In the genomic region with DNA sequence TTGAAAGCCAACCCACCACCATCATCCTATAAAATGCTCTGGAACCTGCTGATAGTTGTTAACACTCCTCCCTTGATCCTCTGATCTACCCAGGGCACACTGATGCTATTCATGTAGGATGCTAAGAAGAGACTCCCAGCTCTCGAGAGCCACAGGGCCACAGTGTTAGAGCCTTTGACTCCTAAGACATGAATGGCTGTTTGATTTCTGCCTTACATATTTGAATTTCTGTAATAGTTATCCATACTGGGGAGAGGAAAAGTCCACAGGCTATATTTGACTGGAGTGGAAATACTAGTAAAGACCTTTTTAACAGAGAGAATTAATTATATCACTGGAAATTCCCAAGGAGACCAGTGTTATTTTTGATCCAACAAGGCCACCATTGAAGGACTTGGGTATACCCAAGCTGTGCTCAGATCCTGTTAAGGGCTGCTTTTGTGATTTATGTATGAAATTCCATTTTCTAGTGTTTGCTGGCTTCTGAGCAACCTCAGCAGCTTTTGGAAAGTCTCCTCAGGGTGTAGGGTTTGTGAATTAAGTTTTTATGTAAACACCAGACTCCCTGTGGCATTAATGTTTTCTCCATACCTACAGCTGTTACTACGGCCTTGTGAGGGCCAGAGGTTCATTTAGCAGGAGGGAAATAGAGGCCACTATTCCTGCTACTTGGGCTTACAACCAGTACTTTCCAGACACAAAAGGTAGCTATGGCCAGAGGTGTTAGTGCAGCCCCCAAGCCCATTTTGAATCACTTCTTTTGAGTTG, we compare ENCODE assay signal across 27 mouse cellular contexts.
DNase-seq lines count a peak whose midpoint lies in the region; ATAC-seq and TF ChIP-seq lines count a peak whose summit lies in the region.
"Had no signal": no experiment of that assay in that cellular context is flagged by ENCODE, and none has a peak within 500 bp of the region (broad histone marks: within the 10 kb centered on the region; RNA-seq: fewer than 3 reads in every experiment).

No protein-coding gene starts in this region.

- H3K9ac ChIP-seq in limb, embryonic 12.5 days (replicated peaks) = no peak overlapping the region
- H3K9ac ChIP-seq in embryonic facial prominence, embryonic 15.5 days = no peak overlapping the region
- no peak overlapping the region for H3K9ac ChIP-seq in limb, embryonic 14.5 days (ENCODE audit: low read depth, low read length, severe bottlenecking)
- H3K9ac ChIP-seq: forebrain, embryonic 13.5 days; heart, embryonic 12.5 days; heart, embryonic 15.5 days; hindbrain, embryonic 14.5 days had no signal

- no peaks in the 10 kb centered on the region for H3K9me3 ChIP-seq in limb, embryonic 12.5 days
- H3K9me3 ChIP-seq in limb, embryonic 10.5 days (replicated peaks) = no peaks in the 10 kb centered on the region
- H3K9me3 ChIP-seq in embryonic facial prominence, embryonic 15.5 days (replicated peaks) = no peaks in the 10 kb centered on the region
- no peaks in the 10 kb centered on the region for H3K9me3 ChIP-seq in limb, embryonic 14.5 days (ENCODE audit: control insufficient read depth, low read length)
- H3K9me3 ChIP-seq: forebrain, embryonic 10.5 days; forebrain, embryonic 13.5 days; heart, embryonic 12.5 days; heart, embryonic 15.5 days had no signal

- no peaks in the 10 kb centered on the region for H3K27me3 ChIP-seq in limb, embryonic 12.5 days
- H3K27me3 ChIP-seq in limb, embryonic 10.5 days (ENCODE audit: low read depth, poor library complexity, severe bottlenecking) = no peaks in the 10 kb centered on the region
- H3K27me3 ChIP-seq in embryonic facial prominence, embryonic 15.5 days = no peaks in the 10 kb centered on the region
- H3K27me3 ChIP-seq in limb, embryonic 14.5 days (ENCODE audit: control insufficient read depth, insufficient read depth, low read length) = no peaks in the 10 kb centered on the region
- H3K27me3 ChIP-seq: heart, embryonic 12.5 days; heart, embryonic 15.5 days had no signal

- ATAC-seq in limb, embryonic 12.5 days (ENCODE audit: insufficient number of reproducible peaks, insufficient read depth, low FRiP score, low TSS enrichment, low read depth) = no peak
- peak; percentile 43; the same call in 1 of the 2 replicates for ATAC-seq in embryonic facial prominence, embryonic 15.5 days (ENCODE audit: insufficient number of reproducible peaks, low FRiP score, low TSS enrichment, low read depth)
- ATAC-seq in limb, embryonic 14.5 days (ENCODE audit: low FRiP score, low read depth) = peak; percentile 68
- ATAC-seq: CD4-positive, CD25-positive, alpha-beta regulatory T cell, adult 4 months; forebrain, embryonic 13.5 days; forebrain, embryonic 16.5 days; hindbrain, postnatal 0 days; inflammation-experienced regulatory T-cells, adult 6 months had no signal

- no peak overlapping the region for H3K4me3 ChIP-seq in limb, embryonic 12.5 days (replicated peaks)
- no peak overlapping the region for H3K4me3 ChIP-seq in limb, embryonic 10.5 days
- no peak overlapping the region for H3K4me3 ChIP-seq in embryonic facial prominence, embryonic 15.5 days (replicated peaks)
- H3K4me3 ChIP-seq in limb, embryonic 14.5 days (replicated peaks; ENCODE audit: low read length) = no peak overlapping the region
- H3K4me3 ChIP-seq: forebrain, embryonic 10.5 days; forebrain, embryonic 13.5 days; gastrocnemius, adult 2 months; heart, embryonic 12.5 days; heart, embryonic 15.5 days had no signal

- WGBS in limb, embryonic 12.5 days = 57% methylated on average over 2 of the region's 2 CpGs
- 85% methylated on average over 2 of the region's 2 CpGs for WGBS in limb, embryonic 10.5 days
- 68% methylated on average over 2 of the region's 2 CpGs for WGBS in embryonic facial prominence, embryonic 15.5 days
- 42% methylated on average over 2 of the region's 2 CpGs for WGBS in limb, embryonic 14.5 days

- no peak overlapping the region for H3K4me2 ChIP-seq in limb, embryonic 12.5 days
- H3K4me2 ChIP-seq in embryonic facial prominence, embryonic 15.5 days (replicated peaks) = no peak overlapping the region
- H3K4me2 ChIP-seq in limb, embryonic 14.5 days (replicated peaks; ENCODE audit: low read depth, low read length, severe bottlenecking) = no peak overlapping the region
- H3K4me2 ChIP-seq: forebrain, embryonic 13.5 days; heart, embryonic 12.5 days; heart, embryonic 15.5 days; hindbrain, embryonic 14.5 days had no signal

- no peak for TF ChIP-seq POLR2A in limb, embryonic 14.5 days (IDR thresholded peaks at IDR 0.05; ENCODE audit: borderline replicate concordance, extremely low read depth, insufficient read depth, insufficient read length)

- DNase-seq in limb, embryonic 10.5 days (ENCODE audit: low spot score) = no peak
- DNase-seq in limb, embryonic 14.5 days (ENCODE audit: low spot score) = peak; percentile 29
- DNase-seq in urinary bladder, adult 18-20 months (ENCODE audit: low spot score in 2 of 2) = no peak
- no peak for DNase-seq in urinary bladder, postnatal 25 days (ENCODE audit: low spot score)
- DNase-seq: adrenal gland, adult 2 months; adrenal gland, postnatal 14 days; cerebellum, adult 11 months; cerebellum, adult 2 months; cerebellum, postnatal 10 days; cerebellum, postnatal 36 days; embryo, embryonic 11 days; gastrocnemius, adult 2 months; gastrocnemius, postnatal 14 days; heart, adult 18-20 months; heart, postnatal 10 days; heart, postnatal 4 days had no signal

- peak overlapping the region; percentile 66 for H3K27ac ChIP-seq in limb, embryonic 12.5 days
- H3K27ac ChIP-seq in limb, embryonic 10.5 days = no peak overlapping the region
- H3K27ac ChIP-seq in embryonic facial prominence, embryonic 15.5 days (replicated peaks) = no peak overlapping the region; the same call in 1 of the 2 replicates
- H3K27ac ChIP-seq in limb, embryonic 14.5 days (replicated peaks; ENCODE audit: low read depth, low read length) = peak overlapping the region; percentile 63
- H3K27ac ChIP-seq: forebrain, embryonic 10.5 days; forebrain, embryonic 13.5 days; gastrocnemius, adult 2 months; heart, embryonic 15.5 days; hindbrain, embryonic 14.5 days; hindbrain, postnatal 0 days had no signal

- H3K36me3 ChIP-seq in limb, embryonic 12.5 days = peaks cover 23% of the 10 kb centered on the region
- H3K36me3 ChIP-seq in limb, embryonic 10.5 days = no peaks in the 10 kb centered on the region
- peaks cover 17% of the 10 kb centered on the region; the same call in 1 of the 2 replicates for H3K36me3 ChIP-seq in embryonic facial prominence, embryonic 15.5 days
- peaks cover 37% of the 10 kb centered on the region for H3K36me3 ChIP-seq in limb, embryonic 14.5 days (ENCODE audit: control insufficient read depth, insufficient read depth, low read length)
- H3K36me3 ChIP-seq: forebrain, embryonic 10.5 days; heart, embryonic 12.5 days; heart, embryonic 15.5 days had no signal

- peaks cover 12% of the 10 kb centered on the region; the same call in 1 of the 2 replicates for H3K4me1 ChIP-seq in limb, embryonic 12.5 days (replicated peaks)
- H3K4me1 ChIP-seq in limb, embryonic 10.5 days = no peaks in the 10 kb centered on the region
- H3K4me1 ChIP-seq in embryonic facial prominence, embryonic 15.5 days = no peaks in the 10 kb centered on the region; the same call in 1 of the 2 replicates
- peaks cover 3% of the 10 kb centered on the region; the same call in 1 of the 2 replicates for H3K4me1 ChIP-seq in limb, embryonic 14.5 days (ENCODE audit: control insufficient read depth, insufficient read depth, low read length)
- H3K4me1 ChIP-seq: forebrain, embryonic 13.5 days had no signal

Comparison
In these comparisons a context has a peak if more than half of its experiments do, and no peak if none do; other contexts are left out.
1. H3K27ac ChIP-seq: peak in limb, embryonic 12.5 days (single experiment) and limb, embryonic 14.5 days (single experiment); none in limb, embryonic 10.5 days (single experiment) and embryonic facial prominence, embryonic 15.5 days (single experiment).